Mouse (Mus musculus) C3H10T1/2 (cell line): ENCODE measurements around the gene Gns. TPM values are rescaled to one million over a fixed set of nuclear protein-coding genes. Genes with fewer than 3 reads are reported as not detected.

Source experiments
- polyA plus RNA-seq, 2 experiments: library from polyadenylated mRNA; unstranded; fragments of >200 nt; fragmentation: generic; extraction: Trizol; gene quantifications; one replicate each; pipeline ENCODE4 v1.2.1; 2012; ENCODE audit warnings: missing spikeins in 2 of 2

Gene Gns
- 100 to 1,000 TPM in 1 of 2 experiments, 10 to 100 TPM in 1; 50.7 to 139 TPM for polyA plus RNA-seq

DNA sequence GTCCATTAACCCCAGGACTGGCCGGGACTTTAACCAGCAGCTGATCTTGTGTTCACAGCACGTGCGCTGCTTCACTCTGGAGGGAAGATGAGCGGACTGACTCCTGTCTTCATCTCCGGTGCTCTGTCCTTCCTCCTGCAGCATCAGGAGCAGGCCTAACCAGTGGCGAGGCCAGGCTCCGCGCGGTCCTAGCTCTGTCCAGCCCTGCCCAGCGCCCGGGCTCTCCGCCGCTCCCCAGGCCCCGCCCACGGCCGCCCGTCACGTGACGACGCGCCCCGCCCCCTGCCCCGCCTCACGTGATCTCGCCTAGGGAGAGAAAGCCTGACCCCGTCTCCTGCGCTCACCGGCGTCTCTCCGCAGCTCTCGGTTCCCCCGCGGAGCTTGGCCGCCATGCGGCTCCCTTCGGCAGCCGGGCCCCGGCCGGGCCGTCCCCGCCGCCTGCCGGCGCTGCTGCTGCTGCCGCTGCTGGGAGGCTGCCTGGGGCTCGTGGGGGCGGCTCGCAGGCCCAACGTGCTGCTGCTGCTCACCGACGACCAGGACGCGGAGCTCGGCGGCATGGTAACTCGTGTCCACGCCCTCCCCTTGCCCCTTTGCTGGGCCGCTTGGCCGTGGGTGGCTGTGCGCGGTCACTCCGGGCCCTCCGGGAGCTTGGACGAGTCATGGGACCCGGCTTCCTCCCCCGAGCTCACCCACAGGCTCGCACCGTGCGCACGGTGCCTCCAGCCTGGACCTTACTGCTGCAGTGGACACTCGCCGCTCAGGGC lies at the start of gene Gns:
TSS of gene Gns (plus strand) at position 290 of the 764 bp plus-strand sequence.

DNA sequence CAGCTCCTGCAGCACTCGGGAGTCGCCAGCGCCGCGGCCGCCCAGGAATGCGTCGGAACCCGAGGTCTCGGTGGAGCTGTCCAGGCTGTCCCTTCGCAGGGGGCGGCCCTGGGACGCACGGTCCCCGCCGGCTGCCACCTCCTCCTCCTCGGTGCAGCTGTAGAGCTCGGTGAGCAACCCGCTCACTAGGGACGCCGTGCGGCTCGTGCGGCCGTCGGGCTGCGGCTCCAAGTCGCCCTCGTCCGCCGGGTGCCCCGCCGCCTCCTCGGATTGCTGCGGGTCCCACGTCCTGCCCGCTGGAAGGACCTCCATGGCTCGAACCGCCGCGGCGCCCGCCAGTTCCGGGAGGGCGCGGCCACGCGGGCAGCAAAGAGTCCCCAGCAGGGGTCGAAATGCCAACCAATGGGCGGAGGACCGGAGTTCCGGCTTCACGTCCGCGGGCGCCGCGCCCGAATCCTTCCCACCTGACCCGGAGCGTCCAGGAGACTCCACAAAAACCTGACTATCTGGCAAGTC lies 13.8 kb upstream of the Gns start, which contains the start of gene Tbc1d30:
TSS of gene Tbc1d30 (minus strand) at position 213 of the 516 bp plus-strand sequence.

Other genes starting within 250 kb of the Gns start
- gene Tbc1d30, start 13.8 kb upstream of the Gns start, polyA plus RNA-seq: not detected
- 1 to 10 TPM in 1 of 2 experiments, under 1 TPM in 1; 0.33 to 5.2 TPM for gene Rassf3, start 111.3 kb downstream of the Gns start, polyA plus RNA-seq
- 10 to 100 TPM in 1 of 2 experiments, under 1 TPM in 1; 0.96 to 10.5 TPM for gene Tbk1, start 221.7 kb downstream of the Gns start, polyA plus RNA-seq